Mouse (Mus musculus): ENCODE measurements around the gene Cdip1.

Gene Cdip1

DNA sequence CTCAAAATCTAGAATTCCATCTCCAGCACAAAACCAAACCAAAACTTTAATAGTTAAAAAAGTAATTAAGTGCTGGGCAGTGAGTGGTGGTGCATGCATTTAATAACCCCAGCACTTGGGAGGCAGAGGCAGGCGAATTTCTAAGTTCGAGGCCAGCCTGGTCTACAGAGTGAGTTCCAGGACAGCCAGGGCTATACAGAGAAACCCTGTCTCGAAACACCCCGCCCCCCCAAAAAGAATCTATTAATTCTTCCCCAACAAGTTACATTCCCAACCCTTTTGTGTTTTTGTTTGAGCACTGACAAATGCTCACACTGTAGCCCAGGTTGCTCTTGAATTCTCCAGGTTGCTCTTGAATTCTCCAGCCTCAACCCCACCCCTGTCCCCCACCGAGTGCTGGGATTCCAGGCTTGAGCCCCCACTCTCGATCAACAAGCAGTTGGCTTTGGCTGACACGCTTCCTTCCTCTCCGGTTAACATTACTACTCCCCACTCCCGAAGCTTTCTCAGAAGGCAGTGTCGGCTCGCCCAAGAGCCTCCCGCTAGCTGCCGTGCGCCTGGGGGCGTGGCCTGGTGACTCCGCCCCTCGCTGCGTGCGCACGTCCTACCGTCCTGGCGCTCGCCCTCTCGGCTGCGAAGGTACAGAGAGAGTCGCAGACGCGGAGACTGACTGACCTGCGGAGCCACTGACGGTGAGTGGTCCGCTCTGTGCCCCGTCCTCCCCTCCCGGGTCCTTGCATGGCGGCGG lies 64.1 kb downstream of the Cdip1 start, which contains the start of gene Hmox2:
Gene Hmox2, plus strand, starts transcription at position 582 of the 748 bp plus-strand sequence.
- in situ Hi-C loops (cut with MboI; ENCODE audit: low pct_unique_long_range_greater_than_20kb in 1 of 2, low sequenced_read_pairs in 2 of 2, unreplicated experiment in 1 of 2) = no loop called here

DNA sequence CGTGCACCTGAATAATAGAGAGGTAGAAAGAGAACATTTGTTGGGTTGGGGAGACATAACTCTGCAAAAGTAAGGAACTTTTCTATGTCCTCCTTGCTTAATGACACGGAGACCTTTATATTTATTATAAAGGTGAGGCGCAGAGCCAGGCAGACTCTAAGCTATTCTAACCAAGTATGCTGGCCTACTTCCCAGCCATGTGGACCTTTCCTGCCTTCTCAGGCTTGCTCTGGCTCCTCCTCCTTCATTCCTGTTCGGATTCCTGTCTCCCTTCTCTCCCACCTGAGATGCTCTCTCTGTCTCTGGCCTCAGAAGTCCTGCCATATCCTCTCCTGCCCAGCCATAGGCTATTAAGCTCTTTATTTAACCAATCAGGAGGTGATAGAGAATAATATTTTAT lies 64.8 kb downstream of the Cdip1 start:
- in situ Hi-C loops (cut with MboI; ENCODE audit: low pct_unique_long_range_greater_than_20kb in 1 of 2, low sequenced_read_pairs in 2 of 2, unreplicated experiment in 1 of 2) = no loop called here

DNA sequence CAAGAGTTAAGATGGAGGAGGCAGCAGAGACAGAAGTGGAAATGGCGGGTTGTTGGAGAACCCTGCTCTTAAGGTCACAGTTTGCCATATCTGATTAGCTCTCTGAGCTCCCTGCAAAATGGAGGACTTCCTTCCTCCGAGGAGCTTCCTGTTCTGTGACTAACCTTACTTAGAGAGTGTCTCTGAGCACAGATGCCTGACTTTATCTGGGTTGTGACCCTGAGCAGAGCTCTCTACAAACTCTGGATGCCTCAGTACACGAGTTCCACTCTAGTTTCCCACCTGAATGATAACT lies 67.2 kb downstream of the Cdip1 start:
- in situ Hi-C loops (cut with MboI; ENCODE audit: low pct_unique_long_range_greater_than_20kb in 1 of 2, low sequenced_read_pairs in 2 of 2, unreplicated experiment in 1 of 2) = no loop called here

DNA sequence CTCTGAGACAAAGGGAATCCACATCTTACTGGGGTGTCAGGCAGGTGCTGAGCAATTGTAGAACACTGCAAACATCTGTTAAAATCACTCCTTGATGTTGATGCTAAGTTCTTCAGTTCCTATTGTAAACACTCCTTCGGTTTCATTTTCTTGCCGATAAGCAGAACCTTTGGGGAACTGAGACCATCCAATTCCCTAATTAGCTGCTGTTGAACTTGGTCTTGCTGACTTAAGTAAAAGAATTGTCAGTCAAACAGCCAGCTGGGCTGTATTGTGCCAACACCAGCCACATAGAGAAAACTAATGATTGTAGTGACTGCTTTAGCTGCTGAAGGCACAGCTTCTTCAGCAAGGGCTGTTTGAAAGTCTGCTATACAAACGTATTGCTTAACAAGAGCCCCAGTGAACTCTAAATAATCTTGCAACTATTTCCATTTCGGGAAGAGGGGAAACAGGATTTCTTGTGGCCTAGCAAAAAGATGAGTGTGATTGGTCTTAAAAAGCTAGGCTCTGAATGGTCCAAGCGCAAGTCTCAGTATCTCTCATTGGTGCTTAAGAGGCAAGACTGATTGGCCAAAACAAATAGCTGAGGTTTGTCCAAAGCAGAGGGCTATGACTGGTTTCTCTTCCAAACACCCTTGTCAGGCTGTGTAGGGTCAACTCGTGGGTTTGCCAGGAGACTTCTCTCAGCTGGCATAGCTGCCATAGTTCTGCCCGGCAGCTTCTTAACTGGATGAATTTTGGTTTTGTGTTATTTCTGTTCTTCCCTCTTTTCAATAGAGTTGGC lies 67.8 kb downstream of the Cdip1 start:
- in situ Hi-C loops (cut with MboI; ENCODE audit: low pct_unique_long_range_greater_than_20kb in 1 of 2, low sequenced_read_pairs in 2 of 2, unreplicated experiment in 1 of 2) = no loop called here

DNA sequence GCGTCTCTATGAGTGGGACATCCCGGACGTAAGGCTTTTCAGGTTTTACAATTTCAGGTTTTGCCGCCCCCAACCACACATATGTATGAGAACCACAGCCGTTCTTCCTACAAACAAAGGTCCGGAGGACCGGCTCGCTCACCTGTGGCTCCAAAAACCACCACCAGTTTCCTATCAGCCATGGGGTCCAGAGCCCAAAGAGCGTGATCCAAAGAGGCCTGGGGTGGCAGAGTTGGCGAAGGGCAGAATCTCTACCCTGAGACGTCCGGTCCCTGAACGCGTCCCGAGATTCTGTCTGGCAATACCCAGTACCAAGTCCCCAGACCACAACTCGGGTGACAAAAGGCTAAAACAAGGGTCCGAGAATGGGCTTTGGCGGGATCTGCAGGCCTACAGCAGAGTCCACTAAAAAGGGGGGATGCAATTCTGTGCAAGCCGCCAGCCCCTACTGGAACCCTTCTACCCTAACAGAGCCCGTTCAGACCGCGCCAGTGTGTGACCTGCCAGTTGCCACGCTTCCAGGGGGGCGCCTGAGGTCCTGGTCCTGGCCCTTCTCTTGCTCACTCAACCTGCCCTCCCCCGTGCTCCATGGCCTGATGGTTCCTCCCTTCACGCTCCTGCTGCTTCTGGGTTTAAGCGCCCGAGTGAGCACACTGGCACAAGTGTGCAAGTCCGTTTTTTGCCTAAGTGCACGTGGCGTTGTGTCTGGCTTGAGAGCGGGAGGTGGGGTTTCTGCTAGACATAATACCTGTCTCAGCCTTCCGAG lies 71.2 kb downstream of the Cdip1 start, which contains the start of gene Nmral1:
Gene Nmral1, minus strand, starts transcription at position 604 of the 766 bp plus-strand sequence.
- in situ Hi-C loops (cut with MboI; ENCODE audit: low pct_unique_long_range_greater_than_20kb in 1 of 2, low sequenced_read_pairs in 2 of 2, unreplicated experiment in 1 of 2) = no loop called here

DNA sequence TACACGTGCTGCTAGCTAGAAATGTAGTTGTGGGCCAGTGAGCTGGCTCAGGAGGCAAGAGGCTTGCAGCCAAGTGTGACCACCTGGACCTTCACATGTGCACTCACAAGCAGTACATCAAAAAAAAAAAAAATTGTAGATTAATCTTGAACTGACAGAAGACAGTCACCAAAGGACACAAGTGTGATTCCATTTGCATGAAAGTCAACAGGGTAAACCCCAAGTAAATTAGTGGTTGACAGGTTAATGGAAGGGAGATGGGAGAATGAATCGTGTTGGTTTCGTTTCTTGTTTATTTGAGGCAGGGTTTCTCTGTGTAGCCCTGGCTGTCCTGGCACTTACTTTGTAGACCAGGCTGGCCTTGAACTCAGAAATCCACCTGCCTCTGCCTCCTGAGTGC lies 72.2 kb downstream of the Cdip1 start:
- in situ Hi-C loops (cut with MboI; ENCODE audit: low pct_unique_long_range_greater_than_20kb in 1 of 2, low sequenced_read_pairs in 2 of 2, unreplicated experiment in 1 of 2) = no loop called here

DNA sequence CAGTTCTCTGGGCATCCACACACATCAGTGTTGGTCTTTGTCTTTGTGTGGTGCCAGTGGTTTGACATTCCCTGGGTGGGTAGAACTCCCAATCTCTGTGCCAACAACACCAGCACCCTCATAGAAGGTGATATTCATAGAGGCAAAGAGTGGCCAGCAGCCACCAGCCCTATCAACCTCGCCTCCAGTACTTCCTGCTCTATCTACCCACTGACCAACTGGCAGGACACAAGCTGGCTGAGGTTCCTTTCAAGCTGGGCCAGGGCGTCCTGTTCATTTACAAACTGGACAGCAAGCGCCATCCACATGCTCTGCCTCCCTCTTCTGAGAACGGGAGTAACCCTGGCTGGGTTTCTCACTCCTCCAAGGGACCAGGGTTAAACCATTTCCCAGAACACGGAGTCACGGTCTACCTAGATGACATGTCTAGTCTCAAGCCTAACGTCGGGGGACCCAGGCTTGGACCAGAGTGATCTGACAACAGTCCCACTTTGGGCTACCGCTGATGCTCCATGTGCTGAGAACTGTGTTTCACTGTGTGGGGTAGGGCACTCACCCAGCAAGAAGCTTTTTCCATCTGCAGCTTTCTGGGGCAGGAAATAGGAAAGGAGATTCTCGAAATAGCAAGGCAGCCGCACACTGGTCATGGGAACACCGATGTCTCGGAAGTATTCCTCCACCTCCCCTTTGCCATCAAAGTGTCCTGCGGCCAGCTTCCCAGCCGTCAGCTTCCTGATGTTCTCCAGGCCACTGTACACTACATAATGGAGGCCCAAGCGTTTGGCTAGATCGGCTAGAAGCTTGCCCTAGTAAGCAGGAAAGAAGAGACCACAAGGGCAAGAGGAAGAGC lies 76.0 kb downstream of the Cdip1 start:
- in situ Hi-C loops (cut with MboI; ENCODE audit: low pct_unique_long_range_greater_than_20kb in 1 of 2, low sequenced_read_pairs in 2 of 2, unreplicated experiment in 1 of 2) = no loop called here

DNA sequence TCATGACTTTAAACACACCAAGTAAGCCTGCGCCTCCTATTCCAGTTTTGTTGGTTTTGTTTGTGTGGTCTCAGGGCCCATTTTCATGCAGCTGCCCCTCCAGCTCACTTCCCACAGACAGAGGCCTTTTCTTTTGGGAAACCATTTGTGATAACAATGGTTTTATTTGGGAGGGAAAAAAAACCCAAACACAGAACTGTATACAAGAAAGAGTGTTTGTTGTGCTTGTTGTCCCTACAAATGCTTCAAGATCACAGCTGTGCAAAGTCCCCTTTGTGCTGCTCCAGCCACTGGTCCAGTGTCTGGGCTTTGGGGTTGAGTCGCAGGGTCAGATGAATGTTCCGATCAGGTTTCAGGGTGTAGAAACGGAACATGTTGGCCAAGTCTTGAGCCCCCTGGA lies 78.9 kb downstream of the Cdip1 start:
- in situ Hi-C loops (cut with MboI; ENCODE audit: low pct_unique_long_range_greater_than_20kb in 1 of 2, low sequenced_read_pairs in 2 of 2, unreplicated experiment in 1 of 2) = no loop called here

DNA sequence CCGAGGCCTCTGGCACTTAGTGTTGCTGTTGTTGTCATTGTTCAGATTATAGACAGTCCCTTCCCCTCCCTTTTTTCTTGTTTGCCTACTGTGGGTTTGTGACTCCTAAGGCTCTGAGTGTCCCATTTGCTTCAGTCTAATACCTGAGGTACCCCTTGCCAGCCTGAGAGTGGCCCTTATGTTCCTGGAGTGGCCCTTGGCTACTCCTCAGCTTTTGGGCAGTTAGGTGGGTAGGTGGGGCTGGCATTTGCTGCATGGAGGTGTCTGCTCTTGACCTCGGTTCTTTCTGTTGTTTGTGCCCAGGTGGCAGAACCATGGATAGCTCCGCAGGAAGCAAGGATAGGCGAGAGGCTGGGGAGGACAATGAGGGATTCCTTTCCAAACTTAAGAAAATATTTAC lies 84.6 kb downstream of the Cdip1 start:
- in situ Hi-C loops (cut with MboI; ENCODE audit: low pct_unique_long_range_greater_than_20kb in 1 of 2, low sequenced_read_pairs in 2 of 2, unreplicated experiment in 1 of 2) = no loop called here

DNA sequence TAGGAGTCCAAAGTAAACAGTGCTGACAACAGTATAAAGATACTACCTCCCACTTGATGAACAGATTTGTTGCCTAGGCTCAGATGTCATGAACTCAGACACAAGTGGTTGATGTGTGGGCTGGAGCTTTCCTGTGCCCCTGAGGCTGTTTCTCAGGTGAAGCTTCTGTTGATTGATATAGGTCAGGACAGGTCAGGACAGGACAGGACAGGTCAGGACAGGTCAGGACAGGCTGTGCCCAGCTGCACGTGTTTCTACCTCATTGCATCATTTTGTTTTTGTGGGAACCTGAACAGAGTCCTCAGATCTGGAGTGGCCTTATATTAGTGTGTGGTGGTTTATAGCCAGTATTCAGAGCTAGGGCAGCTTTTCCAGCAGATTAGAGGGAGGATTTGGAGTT lies 87.4 kb downstream of the Cdip1 start:
- in situ Hi-C loops (cut with MboI; ENCODE audit: low pct_unique_long_range_greater_than_20kb in 1 of 2, low sequenced_read_pairs in 2 of 2, unreplicated experiment in 1 of 2) = no loop called here

DNA sequence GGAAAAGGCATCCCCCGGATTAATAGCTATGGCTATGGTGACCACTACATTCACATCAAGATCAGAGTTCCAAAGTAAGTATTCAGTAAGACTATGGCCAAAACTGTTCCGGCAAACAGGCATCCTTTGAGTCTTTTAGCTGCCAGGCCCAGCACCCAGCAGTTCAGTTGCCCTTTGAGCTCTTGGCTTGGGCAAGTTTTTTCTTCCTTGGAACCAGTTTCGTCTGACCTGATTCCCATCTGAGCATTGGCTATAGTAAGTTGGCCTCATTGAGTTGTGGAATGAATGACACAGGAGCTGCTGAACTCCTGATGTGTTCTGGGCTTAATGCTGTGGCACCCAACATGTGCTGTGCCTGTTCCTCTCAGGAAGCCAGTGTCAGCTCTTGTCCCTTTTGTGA lies 88.9 kb downstream of the Cdip1 start:
- in situ Hi-C loops (cut with MboI; ENCODE audit: low pct_unique_long_range_greater_than_20kb in 1 of 2, low sequenced_read_pairs in 2 of 2, unreplicated experiment in 1 of 2) = no loop called here

Measured in mouse embryonic stem cell (cell line).